Mouse (Mus musculus): Measurements from ENCODE around the gene Slain1. TPM values are rescaled to one million over a fixed set of nuclear protein-coding genes. Genes with fewer than 3 reads are reported as not detected.

Slain1 gene
- polyA plus RNA-seq, 1 experiment = not detected

DNA sequence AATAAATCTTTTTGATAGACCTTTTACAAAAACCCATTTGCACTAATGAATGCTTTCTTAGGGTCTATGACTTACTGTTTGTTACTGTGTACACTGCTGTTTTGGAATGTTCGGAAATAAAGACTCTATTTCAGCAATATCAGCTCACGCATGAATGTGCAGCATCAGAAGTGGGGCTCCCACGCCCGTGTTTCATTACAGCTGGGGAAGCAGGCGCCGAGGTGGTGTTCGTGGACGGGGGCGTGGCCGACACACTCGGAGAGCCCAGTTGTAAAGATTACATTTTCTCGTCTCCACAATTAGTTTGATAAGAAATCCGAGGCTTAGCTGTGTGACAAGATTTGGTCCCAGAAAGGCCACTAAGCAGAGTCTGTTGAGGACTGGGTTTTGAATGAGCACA is 54.7 kb downstream of the Slain1 start:
- Histone ChIP-seq H3K79me2 (ENCODE audit: control insufficient read depth, insufficient read depth) (no peaks in the 10 kb centered on the region), H3ac (ENCODE audit: control insufficient read depth, insufficient read length, low read depth) (no peak overlapping the region), H3K79me3 (ENCODE audit: low read depth) (no peaks in the 10 kb centered on the region), H3K4me3 (ENCODE audit: insufficient read depth, poor library complexity, severe bottlenecking) (no peak overlapping the region), H3K36me3 (ENCODE audit: control insufficient read depth, insufficient read depth) (no peaks in the 10 kb centered on the region), H3K27me3 (ENCODE audit: control insufficient read depth, insufficient read depth, insufficient read length) (no peaks in the 10 kb centered on the region)
- TF ChIP-seq MYOD1 (IDR thresholded peaks at IDR 0.05; ENCODE audit: control insufficient read depth, insufficient read length, low read depth) (no peak), MYOG (IDR thresholded peaks at IDR 0.05; ENCODE audit: control insufficient read depth, extremely low read depth, insufficient read length) (no peak)

DNA sequence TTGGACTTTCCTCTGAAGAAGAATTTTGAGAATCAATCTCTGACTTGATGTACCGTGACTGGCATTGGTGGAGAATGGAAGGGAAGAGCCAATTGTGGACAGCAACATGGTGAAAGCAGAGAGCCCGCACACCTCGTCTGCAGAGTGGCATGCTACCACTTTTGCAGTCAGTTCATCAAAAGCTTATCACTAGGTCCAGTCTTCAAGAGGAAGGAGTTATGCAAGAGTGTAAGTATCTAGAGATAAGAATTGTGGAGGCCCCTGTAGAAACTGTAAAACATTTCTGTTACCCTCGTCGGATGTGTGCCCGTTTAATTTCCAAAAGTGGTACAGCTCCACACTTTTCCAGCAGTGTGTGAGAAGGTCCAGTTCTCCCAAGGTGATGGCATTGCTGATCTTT is 56.3 kb downstream of the Slain1 start:
- Histone ChIP-seq H3K79me2 (ENCODE audit: control insufficient read depth, insufficient read depth) (no peaks in the 10 kb centered on the region), H3K36me3 (ENCODE audit: control insufficient read depth, insufficient read depth) (no peaks in the 10 kb centered on the region), H3ac (ENCODE audit: control insufficient read depth, insufficient read length, low read depth) (no peak overlapping the region), H3K27me3 (ENCODE audit: control insufficient read depth, insufficient read depth, insufficient read length) (no peaks in the 10 kb centered on the region), H3K79me3 (ENCODE audit: low read depth) (no peaks in the 10 kb centered on the region), H3K4me3 (ENCODE audit: insufficient read depth, poor library complexity, severe bottlenecking) (no peak overlapping the region)
- no peak for TF ChIP-seq FOSL1 (IDR thresholded peaks at IDR 0.05; ENCODE audit: insufficient read depth, low read length, poor library complexity, severe bottlenecking)
- no peak for TF ChIP-seq CTCF (IDR thresholded peaks at IDR 0.05; ENCODE audit: control insufficient read depth, insufficient read depth, insufficient read length)
- no peak for TF ChIP-seq USF1 (IDR thresholded peaks at IDR 0.05; ENCODE audit: low read depth)
- TF ChIP-seq MYOD1 (IDR thresholded peaks at IDR 0.05; ENCODE audit: control insufficient read depth, insufficient read length, low read depth) = no peak
- TF ChIP-seq CEBPB (IDR thresholded peaks at IDR 0.05; ENCODE audit: low read depth) = no peak
- no peak for TF ChIP-seq MAX (IDR thresholded peaks at IDR 0.05)
- TF ChIP-seq MYOG (IDR thresholded peaks at IDR 0.05; ENCODE audit: control insufficient read depth, extremely low read depth, insufficient read length) = no peak

DNA sequence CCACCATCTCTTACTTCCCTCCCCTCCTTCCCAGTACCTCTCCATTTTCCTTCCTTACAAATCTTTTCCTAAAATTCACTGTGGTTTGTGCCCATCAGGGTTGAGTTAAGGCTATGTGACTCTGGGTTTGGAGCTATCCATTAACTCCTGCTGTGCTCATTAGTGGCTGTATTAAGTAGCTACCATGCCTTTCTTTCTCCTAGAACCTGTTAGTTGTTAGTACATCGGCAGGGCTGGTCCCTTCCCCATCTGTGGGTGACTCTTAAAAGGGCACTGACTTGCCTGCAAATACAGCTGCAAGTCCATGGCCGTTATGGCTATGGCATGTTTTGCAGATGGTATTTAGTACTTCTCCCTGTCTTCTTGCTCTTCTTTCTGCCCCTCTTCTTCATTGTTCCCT is 58.6 kb downstream of the Slain1 start:
- no peak overlapping the region for H3K4me3 ChIP-seq (ENCODE audit: insufficient read depth, poor library complexity, severe bottlenecking)
- no peaks in the 10 kb centered on the region for H3K79me2 ChIP-seq (ENCODE audit: control insufficient read depth, insufficient read depth)
- no peaks in the 10 kb centered on the region for H3K36me3 ChIP-seq (ENCODE audit: control insufficient read depth, insufficient read depth)
- H3ac ChIP-seq (ENCODE audit: control insufficient read depth, insufficient read length, low read depth) = no peak overlapping the region
- TF ChIP-seq MYOG (IDR thresholded peaks at IDR 0.05; ENCODE audit: control insufficient read depth, extremely low read depth, insufficient read length) (no peak), FOSL1 (IDR thresholded peaks at IDR 0.05; ENCODE audit: insufficient read depth, low read length, poor library complexity, severe bottlenecking) (no peak), MAX (IDR thresholded peaks at IDR 0.05) (no peak), MYOD1 (IDR thresholded peaks at IDR 0.05; ENCODE audit: control insufficient read depth, insufficient read length, low read depth) (no peak), CTCF (IDR thresholded peaks at IDR 0.05; ENCODE audit: control insufficient read depth, insufficient read depth, insufficient read length) (no peak), CEBPB (IDR thresholded peaks at IDR 0.05; ENCODE audit: low read depth) (no peak), USF1 (IDR thresholded peaks at IDR 0.05; ENCODE audit: low read depth) (no peak)
- H3K79me3 ChIP-seq (ENCODE audit: low read depth) = no peaks in the 10 kb centered on the region
- H3K27me3 ChIP-seq (ENCODE audit: control insufficient read depth, insufficient read depth, insufficient read length) = no peaks in the 10 kb centered on the region

DNA sequence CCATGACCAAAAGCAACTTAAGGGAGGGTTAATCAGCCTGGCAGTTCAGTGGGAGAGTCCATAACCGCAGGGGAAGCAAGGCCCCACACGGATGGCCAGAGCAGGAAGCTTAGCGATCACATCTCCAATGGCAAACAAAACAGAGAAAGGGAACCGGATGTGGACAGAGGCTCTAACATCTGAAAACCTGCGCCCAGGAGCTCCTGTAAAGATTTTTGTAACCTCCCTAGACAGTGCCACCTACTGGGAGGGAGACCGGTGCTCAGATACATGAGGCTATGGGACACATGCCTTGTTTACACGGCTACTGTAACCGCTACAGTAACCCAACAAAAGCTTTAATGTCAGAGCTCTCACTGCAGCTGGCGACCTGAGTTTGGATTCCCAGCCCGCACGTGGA is 59.2 kb downstream of the Slain1 start:
- no peak for TF ChIP-seq USF1 (IDR thresholded peaks at IDR 0.05; ENCODE audit: low read depth)
- no peak for TF ChIP-seq MYOD1 (IDR thresholded peaks at IDR 0.05; ENCODE audit: control insufficient read depth, insufficient read length, low read depth)
- TF ChIP-seq CTCF (IDR thresholded peaks at IDR 0.05; ENCODE audit: control insufficient read depth, insufficient read depth, insufficient read length) = no peak
- TF ChIP-seq MYOG (IDR thresholded peaks at IDR 0.05; ENCODE audit: control insufficient read depth, extremely low read depth, insufficient read length) = no peak
- TF ChIP-seq FOSL1 (IDR thresholded peaks at IDR 0.05; ENCODE audit: insufficient read depth, low read length, poor library complexity, severe bottlenecking) = no peak
- TF ChIP-seq MAX (IDR thresholded peaks at IDR 0.05) = no peak
- TF ChIP-seq CEBPB (IDR thresholded peaks at IDR 0.05; ENCODE audit: low read depth) = no peak
- no peak overlapping the region for H3K4me3 ChIP-seq (ENCODE audit: insufficient read depth, poor library complexity, severe bottlenecking)
- H3ac ChIP-seq (ENCODE audit: control insufficient read depth, insufficient read length, low read depth) = no peak overlapping the region
- no peaks in the 10 kb centered on the region for H3K79me2 ChIP-seq (ENCODE audit: control insufficient read depth, insufficient read depth)
- no peaks in the 10 kb centered on the region for H3K27me3 ChIP-seq (ENCODE audit: control insufficient read depth, insufficient read depth, insufficient read length)
- no peaks in the 10 kb centered on the region for H3K36me3 ChIP-seq (ENCODE audit: control insufficient read depth, insufficient read depth)
- H3K79me3 ChIP-seq (ENCODE audit: low read depth) = no peaks in the 10 kb centered on the region

- Histone ChIP-seq H3K79me2 (ENCODE audit: control insufficient read depth, insufficient read depth) (no peaks in the 10 kb centered on the region), H3K27me3 (ENCODE audit: control insufficient read depth, insufficient read depth, insufficient read length) (no peaks in the 10 kb centered on the region), H3K36me3 (ENCODE audit: control insufficient read depth, insufficient read depth) (no peaks in the 10 kb centered on the region), H3K4me3 (ENCODE audit: insufficient read depth, poor library complexity, severe bottlenecking) (no peak overlapping the region), H3K79me3 (ENCODE audit: low read depth) (no peaks in the 10 kb centered on the region), H3ac (ENCODE audit: control insufficient read depth, insufficient read length, low read depth) (no peak overlapping the region)
- TF ChIP-seq USF1 (IDR thresholded peaks at IDR 0.05; ENCODE audit: low read depth) (no peak), CTCF (IDR thresholded peaks at IDR 0.05; ENCODE audit: control insufficient read depth, insufficient read depth, insufficient read length) (no peak), MYOD1 (IDR thresholded peaks at IDR 0.05; ENCODE audit: control insufficient read depth, insufficient read length, low read depth) (no peak), MYOG (IDR thresholded peaks at IDR 0.05; ENCODE audit: control insufficient read depth, extremely low read depth, insufficient read length) (no peak), FOSL1 (IDR thresholded peaks at IDR 0.05; ENCODE audit: insufficient read depth, low read length, poor library complexity, severe bottlenecking) (no peak), CEBPB (IDR thresholded peaks at IDR 0.05; ENCODE audit: low read depth) (no peak), MAX (IDR thresholded peaks at IDR 0.05) (no peak)
Observed at GRCm38 (mm10) chr14:103712986-103713385, 63.0 kb downstream of the Slain1 start.

- no peaks in the 10 kb centered on the region for H3K79me2 ChIP-seq (ENCODE audit: control insufficient read depth, insufficient read depth)
- no peak overlapping the region for H3ac ChIP-seq (ENCODE audit: control insufficient read depth, insufficient read length, low read depth)
- no peaks in the 10 kb centered on the region for H3K79me3 ChIP-seq (ENCODE audit: low read depth)
- H3K4me3 ChIP-seq (ENCODE audit: insufficient read depth, poor library complexity, severe bottlenecking) = no peak overlapping the region
- no peaks in the 10 kb centered on the region for H3K27me3 ChIP-seq (ENCODE audit: control insufficient read depth, insufficient read depth, insufficient read length)
- no peaks in the 10 kb centered on the region for H3K36me3 ChIP-seq (ENCODE audit: control insufficient read depth, insufficient read depth)
- TF ChIP-seq MAX (IDR thresholded peaks at IDR 0.05) (no peak), CEBPB (IDR thresholded peaks at IDR 0.05; ENCODE audit: low read depth) (no peak), MYOD1 (IDR thresholded peaks at IDR 0.05; ENCODE audit: control insufficient read depth, insufficient read length, low read depth) (no peak), MYOG (IDR thresholded peaks at IDR 0.05; ENCODE audit: control insufficient read depth, extremely low read depth, insufficient read length) (no peak), FOSL1 (IDR thresholded peaks at IDR 0.05; ENCODE audit: insufficient read depth, low read length, poor library complexity, severe bottlenecking) (no peak), CTCF (IDR thresholded peaks at IDR 0.05; ENCODE audit: control insufficient read depth, insufficient read depth, insufficient read length) (no peak), USF1 (IDR thresholded peaks at IDR 0.05; ENCODE audit: low read depth) (no peak)
Observed at GRCm38 (mm10) chr14:103717516-103717915, 67.5 kb downstream of the Slain1 start.

All from C2C12 (cell line).